Mouse (Mus musculus) brown adipose tissue, adult 24 weeks (tissue): ENCODE data around the gene Ppp1r3g. TPM values are rescaled to one million over a fixed set of nuclear protein-coding genes. Genes with fewer than 3 reads are reported as not detected.
A peak's percentile ranks its signal among the peaks of the same experiment; 100 is the strongest.
"Not testable (repeated sequence)": the region's sequence is repeated elsewhere in the genome, so short reads cannot be mapped to it uniquely, and the experiment has no call there.

Source experiments
- H3K27ac ChIP-seq: fragments of 200-500 bp; replicated peaks from 2 replicates; pipeline ENCODE4 v1.5.1; 2012; ENCODE audit warnings: low read depth, mild to moderate bottlenecking, low read length
- H3K4me1 ChIP-seq: fragments of 200-500 bp; 2 replicates; pipeline ENCODE4 v1.6.1; 2012; ENCODE audit warnings: low read length, mixed read lengths; ENCODE audit not compliant: control insufficient read depth, insufficient read depth, insufficient read length
- H3K4me3 ChIP-seq: fragments of 200-500 bp; 2 replicates; pipeline ENCODE4 v1.5.1; 2012; ENCODE audit warnings: low read depth, mild to moderate bottlenecking, low read length, moderate library complexity; ENCODE audit not compliant: insufficient read depth
- polyA plus RNA-seq: library from polyadenylated mRNA; stranded (reverse); fragments of >200 nt; gene quantifications from 2 replicates; pipeline ENCODE4 v1.2.4, GENCODE M21; 2012; ENCODE audit not compliant: missing spikeins, insufficient read depth, insufficient read length

Gene Ppp1r3g
- polyA plus RNA-seq, 1 experiment: not detected

GRCm38 (mm10) chr13:35969829-35970228, 11.2 kb downstream of the Ppp1r3g start:
- H3K4me1 ChIP-seq: no peaks in the 10 kb centered on the region
- H3K27ac ChIP-seq: no peak overlapping the region
- H3K4me3 ChIP-seq: peak overlapping the region; percentile 60; the same call in 1 of the 2 replicates

- H3K27ac ChIP-seq: no peak overlapping the region
- H3K4me3 ChIP-seq: no peak overlapping the region
- no peaks in the 10 kb centered on the region for H3K4me1 ChIP-seq
Observed at GRCm38 (mm10) chr13:35976912-35977311, 18.3 kb downstream of the Ppp1r3g start.

DNA sequence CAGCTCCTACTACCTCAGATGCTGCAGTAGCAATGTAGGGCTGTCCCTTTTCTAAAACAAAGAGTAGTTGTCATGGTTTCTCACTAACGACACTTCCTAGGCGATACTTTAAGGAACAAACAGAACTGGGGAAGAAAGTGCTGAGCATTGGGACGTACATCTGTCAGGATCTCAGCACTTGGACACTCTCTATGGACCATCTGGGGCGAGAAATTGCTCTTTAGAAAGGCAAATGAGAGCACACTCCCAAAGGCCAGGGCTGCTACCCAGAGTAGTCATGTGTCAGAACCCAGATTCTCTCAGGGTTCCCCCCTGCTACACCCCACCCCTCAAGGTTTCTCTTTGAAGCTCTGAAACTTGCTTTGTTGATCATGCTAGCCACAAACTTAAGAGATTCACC, 21.8 kb downstream of the Ppp1r3g start:
- H3K27ac ChIP-seq: no peak overlapping the region
- H3K4me1 ChIP-seq: no peaks in the 10 kb centered on the region
- H3K4me3 ChIP-seq: no peak overlapping the region

DNA sequence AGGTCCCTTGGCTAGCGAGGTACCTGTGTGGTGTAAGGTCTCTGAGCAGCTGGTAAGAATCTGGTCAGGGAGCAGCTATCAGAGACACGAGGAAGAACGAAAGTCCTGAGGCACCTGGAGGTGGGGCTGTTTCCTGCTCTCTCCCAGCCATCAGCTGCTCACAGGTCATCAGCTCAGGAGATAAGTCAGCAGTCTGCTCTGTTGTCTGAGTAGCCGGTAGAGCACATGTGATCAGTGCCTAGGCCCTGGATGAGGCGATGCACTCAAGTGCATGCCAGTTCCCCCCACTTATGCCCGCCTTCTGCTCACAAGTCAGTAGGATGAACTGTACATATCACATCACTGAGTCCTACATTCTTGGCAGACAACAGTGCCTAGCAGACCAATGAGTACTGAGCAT, 24.3 kb downstream of the Ppp1r3g start:
- H3K4me3 ChIP-seq: no peak overlapping the region
- no peaks in the 10 kb centered on the region for H3K4me1 ChIP-seq
- no peak overlapping the region for H3K27ac ChIP-seq

GRCm38 (mm10) chr13:35989329-35989728, 30.7 kb downstream of the Ppp1r3g start:
- no peak overlapping the region for H3K4me3 ChIP-seq
- peaks cover 11% of the 10 kb centered on the region for H3K4me1 ChIP-seq
- no peak overlapping the region for H3K27ac ChIP-seq

DNA sequence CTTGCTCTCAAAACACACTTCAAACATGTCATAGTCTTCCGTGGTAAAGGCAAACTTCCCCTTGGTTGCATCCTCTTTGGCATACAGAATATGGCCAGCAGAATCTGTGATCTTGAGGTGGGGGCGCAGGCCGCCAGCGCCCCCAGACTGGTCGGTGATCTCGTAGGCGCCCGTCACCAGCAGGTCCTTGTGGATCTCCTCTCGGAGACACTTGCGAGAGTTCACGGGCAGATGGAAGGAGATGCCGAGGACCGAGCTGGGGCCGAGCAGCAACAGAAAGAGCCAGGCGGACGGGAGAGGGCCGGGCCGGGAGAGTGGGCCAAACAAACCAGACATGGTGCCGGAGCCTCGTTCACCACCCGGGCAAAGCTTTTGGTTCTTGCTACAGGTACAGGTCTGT, 32.5 kb downstream of the Ppp1r3g start:
- not testable (repeated sequence) for H3K4me3 ChIP-seq, H3K27ac ChIP-seq
- peaks cover 18% of the 10 kb centered on the region for H3K4me1 ChIP-seq

DNA sequence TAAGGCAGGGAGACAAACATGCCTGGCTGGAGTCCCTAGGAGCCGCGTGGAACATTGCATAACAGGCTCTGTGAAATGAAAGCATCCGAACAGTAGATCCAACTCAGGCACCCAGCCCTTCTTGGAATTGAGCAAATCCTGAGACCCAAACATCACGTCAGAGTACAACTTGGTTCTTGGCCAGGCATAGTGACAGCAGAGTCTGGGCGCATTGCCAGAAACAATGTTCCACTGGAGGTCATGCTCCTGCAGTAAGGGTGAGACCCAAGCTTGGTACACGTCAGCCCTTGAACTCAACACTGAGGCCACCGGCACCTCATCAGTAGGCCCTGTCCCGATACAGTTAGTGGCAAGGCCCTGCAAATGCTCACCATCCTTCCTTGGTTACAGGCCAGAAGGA, 35.4 kb downstream of the Ppp1r3g start:
- Histone ChIP-seq H3K4me3 (no peak overlapping the region), H3K27ac (peak overlapping the region; percentile 50), H3K4me1 (peaks cover 14% of the 10 kb centered on the region)

- Histone ChIP-seq H3K4me1 (peaks cover 11% of the 10 kb centered on the region), H3K4me3 (no peak overlapping the region), H3K27ac (peak overlapping the region; percentile 46; the same call in 1 of the 2 replicates)
Observed at GRCm38 (mm10) chr13:35995231-35995630, 36.6 kb downstream of the Ppp1r3g start.

DNA sequence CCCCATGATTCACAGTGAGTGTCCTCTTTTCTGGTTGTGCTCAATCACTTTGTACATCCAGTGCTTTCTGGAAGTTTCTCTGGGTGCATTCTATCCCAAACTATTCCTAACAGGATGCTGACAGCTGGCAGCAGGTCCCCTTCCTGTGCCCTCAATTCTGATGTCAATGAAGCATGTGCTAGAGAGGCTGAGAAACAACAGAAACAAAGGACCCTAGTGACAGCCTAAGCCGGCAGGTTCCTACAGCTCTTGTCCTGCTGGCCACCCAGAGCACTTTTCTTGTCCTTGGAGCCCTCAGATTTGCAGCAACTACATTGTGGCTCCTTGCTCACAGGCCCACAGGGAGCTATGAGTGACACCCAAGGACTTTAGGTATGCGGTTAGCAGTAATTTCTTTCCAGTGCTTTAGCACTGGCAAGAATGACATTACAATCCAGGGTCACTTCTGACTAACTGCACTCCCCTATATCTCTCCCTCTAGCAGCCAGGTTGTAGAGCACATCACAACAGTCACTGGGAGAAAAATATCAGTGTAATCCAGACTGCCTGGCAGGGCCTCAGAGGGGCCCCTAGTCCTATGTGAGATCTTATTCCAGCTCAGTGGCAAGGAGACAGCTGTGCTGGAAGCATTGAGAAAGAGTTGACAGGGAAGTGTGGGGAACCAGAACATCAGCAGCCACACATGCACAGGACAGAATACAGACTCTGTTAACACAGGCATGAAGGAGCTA, 37.2 kb downstream of the Ppp1r3g start:
- peaks cover 11% of the 10 kb centered on the region for H3K4me1 ChIP-seq
- no peak overlapping the region for H3K4me3 ChIP-seq
- H3K27ac ChIP-seq: peak overlapping the region; percentile 46; the same call in 1 of the 2 replicates

DNA sequence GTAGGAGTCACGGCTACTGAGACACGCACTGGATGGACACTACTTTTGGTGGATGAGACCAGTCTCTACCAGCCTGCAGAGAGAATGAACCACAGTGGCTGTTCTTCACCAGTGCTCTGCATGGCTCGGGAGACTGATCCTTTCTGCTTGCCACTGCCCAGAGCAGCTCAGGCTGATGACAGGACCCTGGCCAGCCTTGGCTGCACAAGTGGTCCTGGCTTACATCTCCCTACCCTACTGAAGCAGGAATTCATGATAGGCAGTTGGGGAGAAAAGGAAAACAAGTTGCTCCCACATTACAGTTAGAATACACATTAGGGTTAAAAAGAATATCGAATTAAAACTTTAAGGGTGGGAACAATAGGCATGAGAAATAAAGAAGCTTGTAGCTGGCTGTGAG, 39.0 kb downstream of the Ppp1r3g start:
- peaks cover 11% of the 10 kb centered on the region for H3K4me1 ChIP-seq
- H3K27ac ChIP-seq: no peak overlapping the region
- H3K4me3 ChIP-seq: no peak overlapping the region

DNA sequence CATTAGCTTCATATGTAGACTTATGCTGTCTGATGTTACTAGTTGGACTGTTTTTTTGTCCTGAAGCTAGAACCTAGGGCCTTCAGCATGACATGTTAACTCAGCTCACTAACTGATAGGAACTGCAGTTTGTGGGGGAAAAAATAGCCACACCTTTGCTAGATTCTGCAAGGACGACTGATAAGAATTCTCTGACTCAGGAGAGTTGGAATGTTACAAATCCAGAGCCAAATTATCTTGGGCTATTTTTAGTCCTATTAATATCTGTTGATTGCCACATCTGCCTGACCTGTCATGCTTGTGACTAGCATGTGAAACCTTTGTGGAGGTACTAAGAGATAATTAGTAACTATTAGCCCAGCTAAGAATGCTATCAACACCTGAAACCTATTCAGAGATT, 42.2 kb downstream of the Ppp1r3g start:
- H3K4me1 ChIP-seq: peaks cover 4% of the 10 kb centered on the region
- no peak overlapping the region for H3K4me3 ChIP-seq
- H3K27ac ChIP-seq: no peak overlapping the region

- Histone ChIP-seq H3K27ac (no peak overlapping the region), H3K4me1 (no peaks in the 10 kb centered on the region), H3K4me3 (no peak overlapping the region)
Observed at GRCm38 (mm10) chr13:36009981-36010380, 51.3 kb downstream of the Ppp1r3g start.

DNA sequence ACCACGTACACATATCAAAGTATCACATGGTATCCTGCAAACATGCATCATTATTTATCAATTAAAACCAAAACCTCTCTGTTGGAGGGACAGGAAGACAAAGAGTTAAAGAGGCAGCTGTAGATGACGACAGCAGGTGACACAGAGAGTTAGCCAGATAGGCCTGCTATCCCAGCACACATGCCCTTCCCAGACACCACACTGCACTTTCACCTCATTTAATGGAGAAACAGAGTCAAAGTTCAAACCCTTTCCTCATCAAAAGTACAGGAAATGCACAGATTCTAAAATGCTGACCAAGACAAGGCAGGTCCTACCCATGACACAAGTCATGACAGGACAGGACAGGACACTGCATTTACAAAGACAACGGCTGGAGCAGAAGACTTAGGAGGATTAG, 57.0 kb downstream of the Ppp1r3g start:
- H3K4me3 ChIP-seq: no peak overlapping the region
- no peak overlapping the region; the same call in 1 of the 2 replicates for H3K27ac ChIP-seq
- H3K4me1 ChIP-seq: no peaks in the 10 kb centered on the region

GRCm38 (mm10) chr13:36018017-36018416, 59.4 kb downstream of the Ppp1r3g start:
- no peak overlapping the region for H3K27ac ChIP-seq
- H3K4me3 ChIP-seq: no peak overlapping the region

GRCm38 (mm10) chr13:36019309-36020274, 61.0 kb downstream of the Ppp1r3g start:
- H3K4me1 ChIP-seq: no peaks in the 10 kb centered on the region
- H3K27ac ChIP-seq: no peak overlapping the region
- H3K4me3 ChIP-seq: no peak overlapping the region

More at GRCm38 (mm10) chr13:36018017-36018416, 59.4 kb downstream of the Ppp1r3g start:
- no peaks in the 10 kb centered on the region for H3K4me1 ChIP-seq
